Mouse (Mus musculus) erythroblast, embryonic 14.5 days (primary cell): Measurements from ENCODE around the gene Tmem18.

ENCODE experiments used
- GATA1 ChIP-seq: IDR thresholded peaks from 2 replicates; pipeline ENCODE4 v1.6.1; 2012; ENCODE audit warnings: low read length, inconsistent platforms, mixed read lengths
- TAL1 ChIP-seq: IDR thresholded peaks from 3 replicates; pipeline ENCODE4 v1.6.1; 2012; ENCODE audit warnings: low read length, inconsistent platforms, mixed read lengths

- TF ChIP-seq GATA1 (no peak), TAL1 (no peak)
These were observed 12.7 kb downstream of the Tmem18 start for GRCm38 (mm10) chr12:30596818-30597407.
